Mouse (Mus musculus) frontal cortex, adult 2 months (tissue): ENCODE data around the gene Mthfd1. TPM values are rescaled to one million over a fixed set of nuclear protein-coding genes. Genes with fewer than 3 reads are reported as not detected.

ENCODE experiments used
- DNase-seq, 2 experiments: peaks; one replicate each; pipeline ENCODE4 v3.0.0; 2022; ENCODE audit warnings: low spot score in 1 of 2; ENCODE audit errors: extremely low spot score in 1 of 2
- polyA plus RNA-seq: library from polyadenylated mRNA; depleted of rRNA; stranded (reverse); fragments of >200 nt; gene quantifications from 2 replicates; pipeline ENCODE4 v1.2.3, GENCODE M21; 2012; rRNA removed

Mthfd1 gene
- polyA plus RNA-seq, 1 experiment, result 34.3 TPM

- DNase-seq, result no peak
These were observed 81.2 kb downstream of the Mthfd1 start for GRCm38 (mm10) chr12:76336111-76336965.

GRCm38 (mm10) chr12:76341080-76341479 lies 86.0 kb downstream of the Mthfd1 start:
- DNase-seq, result peak in 1 of 2 experiments; percentile 90

- DNase-seq, result no peak
These were observed 90.8 kb downstream of the Mthfd1 start for GRCm38 (mm10) chr12:76345759-76346455.

- no peak for DNase-seq
These were observed 94.7 kb downstream of the Mthfd1 start for GRCm38 (mm10) chr12:76349680-76350220.

GRCm38 (mm10) chr12:76360868-76361267 lies 105.8 kb downstream of the Mthfd1 start:
- DNase-seq, result no peak

GRCm38 (mm10) chr12:76361405-76362302 lies 106.6 kb downstream of the Mthfd1 start:
- DNase-seq, result no peak

- no peak for DNase-seq
These were observed 107.2 kb downstream of the Mthfd1 start for GRCm38 (mm10) chr12:76362303-76362676.

- DNase-seq, result no peak
These were observed 111.2 kb downstream of the Mthfd1 start for GRCm38 (mm10) chr12:76366276-76366675.

GRCm38 (mm10) chr12:76367096-76367995 lies 112.2 kb downstream of the Mthfd1 start:
- peak in 1 of 2 experiments; percentile 23 for DNase-seq

GRCm38 (mm10) chr12:76368201-76368789 lies 113.2 kb downstream of the Mthfd1 start:
- DNase-seq, result no peak

- peak in 1 of 2 experiments; percentile 47 for DNase-seq
These were observed 113.7 kb downstream of the Mthfd1 start for GRCm38 (mm10) chr12:76368790-76369205.

Other genes starting within 250 kb of the Mthfd1 start
- gene Esr2, start 78.0 kb upstream of the Mthfd1 start, polyA plus RNA-seq, result 0.22 and 0.25 TPM in 2 replicates
- gene Tex21, start 8.6 kb upstream of the Mthfd1 start, polyA plus RNA-seq, result not detected in 2 replicates
- 41.2 and 42.3 TPM in 2 replicates for gene Akap5, start 69.6 kb downstream of the Mthfd1 start, polyA plus RNA-seq
- 15.9 and 19.0 TPM in 2 replicates for gene Zbtb25, start 114.3 kb downstream of the Mthfd1 start, polyA plus RNA-seq
- 3.7 and 3.9 TPM in 2 replicates for gene Zbtb1, start 115.0 kb downstream of the Mthfd1 start, polyA plus RNA-seq
- 64.5 and 73.2 TPM in 2 replicates for gene Hspa2, start 148.9 kb downstream of the Mthfd1 start, polyA plus RNA-seq
- gene Ppp1r36, start 162.2 kb downstream of the Mthfd1 start, polyA plus RNA-seq, result 1.5 and 1.8 TPM in 2 replicates